18 mouse cellular contexts compared by ENCODE assay signal in the genomic region with DNA sequence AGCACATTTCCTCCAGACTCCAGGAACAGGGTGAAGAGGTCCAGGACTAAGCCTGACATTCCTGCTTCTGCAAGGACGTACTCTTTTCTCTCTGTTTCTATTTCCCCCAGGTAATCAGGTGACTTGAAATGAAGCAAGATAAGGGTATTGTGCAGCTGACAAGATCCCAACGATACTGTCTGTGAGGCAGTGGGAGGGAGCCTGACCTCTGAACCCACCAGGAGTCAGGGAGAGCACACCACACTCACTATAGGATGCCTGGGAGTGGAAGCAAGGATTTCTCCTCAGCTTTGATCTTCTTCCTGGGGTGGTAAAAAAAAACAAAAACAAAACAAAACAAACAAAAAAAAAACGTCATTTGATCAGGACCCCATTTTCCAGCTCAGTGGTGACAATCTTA.
"Had no signal": no experiment of that assay in that cellular context is flagged by ENCODE, and none has a peak within 500 bp of the region (broad histone marks: within the 10 kb centered on the region; RNA-seq: fewer than 3 reads in every experiment).

No protein-coding gene starts in this region.

- H3K9ac ChIP-seq: lung, embryonic 14.5 days; midbrain, embryonic 12.5 days; neural tube, embryonic 13.5 days; neural tube, embryonic 15.5 days had no signal

- H3K36me3 ChIP-seq: midbrain, embryonic 10.5 days; midbrain, embryonic 12.5 days; neural tube, embryonic 13.5 days; neural tube, embryonic 15.5 days had no signal

- H3K4me3 ChIP-seq: midbrain, embryonic 10.5 days; midbrain, embryonic 12.5 days; myocyte; neural tube, embryonic 13.5 days; neural tube, embryonic 15.5 days had no signal

- H3K4me2 ChIP-seq: lung, embryonic 14.5 days; midbrain, embryonic 12.5 days; neural tube, embryonic 13.5 days; neural tube, embryonic 15.5 days had no signal

- DNase-seq: lung, embryonic 14.5 days; lung, postnatal 10 days; lung, postnatal 4 days; midbrain, embryonic 14.5 days; retina, postnatal 1 day; right cerebral cortex, adult 18-20 months; right cerebral cortex, postnatal 25 days; right cerebral cortex, postnatal 4 days; spleen, adult 18-20 months; thymus, adult 18-20 months; thymus, postnatal 14 days; thymus, postnatal 36 days had no signal

- H3K9me3 ChIP-seq: midbrain, embryonic 10.5 days; midbrain, embryonic 12.5 days; neural tube, embryonic 13.5 days; neural tube, embryonic 15.5 days had no signal

- ATAC-seq: midbrain, embryonic 16.5 days had no signal

- H3K27ac ChIP-seq: midbrain, embryonic 10.5 days; midbrain, embryonic 12.5 days; neural tube, embryonic 13.5 days; neural tube, embryonic 15.5 days had no signal
